Mouse (Mus musculus) E14TG2a.4 (cell line): ENCODE data around the gene Efcab6.

Experiments used
- CTCF ChIP-seq: conservative IDR thresholded peaks from 2 replicates; pipeline ENCODE4 v1.5.1; 2014; ENCODE audit warnings: low read length
- NANOG ChIP-seq: IDR thresholded peaks from 2 replicates; pipeline ENCODE4 v1.6.1; 2014; ENCODE audit warnings: borderline replicate concordance, low read length, mixed read lengths
- POU5F1 ChIP-seq: IDR thresholded peaks from 2 replicates; pipeline ENCODE4 v1.6.1; 2014; ENCODE audit warnings: low read length, borderline replicate concordance

DNA sequence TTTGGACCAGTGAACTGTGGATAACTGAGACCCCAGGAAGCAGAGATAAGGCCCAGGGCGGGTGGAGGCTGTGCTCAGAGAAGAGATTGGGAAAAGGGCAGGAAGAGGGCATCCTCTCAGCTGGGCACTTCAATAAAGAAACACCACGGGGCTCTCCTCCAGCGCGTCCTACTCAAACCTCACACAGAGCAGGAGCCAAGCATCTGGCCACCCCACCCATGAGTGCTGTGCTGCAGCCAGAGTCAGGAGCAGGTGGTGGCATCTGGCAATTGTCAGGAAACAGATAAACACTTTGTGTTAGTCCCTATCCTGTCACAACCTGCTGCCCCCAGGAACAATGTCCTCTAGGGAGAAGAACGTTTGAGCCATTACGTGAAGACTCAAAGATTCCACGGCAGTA is 77.1 kb downstream of the Efcab6 start:
- TF ChIP-seq CTCF (no peak), NANOG (no peak), POU5F1 (no peak)
